Mouse (Mus musculus): Measurements from ENCODE around the gene Hist1h2ac. TPM values are rescaled to one million over a fixed set of nuclear protein-coding genes. Genes with fewer than 3 reads are reported as not detected.

Gene Hist1h2ac
- total RNA-seq, 1 experiment from 2014 or later: 119 TPM

DNA sequence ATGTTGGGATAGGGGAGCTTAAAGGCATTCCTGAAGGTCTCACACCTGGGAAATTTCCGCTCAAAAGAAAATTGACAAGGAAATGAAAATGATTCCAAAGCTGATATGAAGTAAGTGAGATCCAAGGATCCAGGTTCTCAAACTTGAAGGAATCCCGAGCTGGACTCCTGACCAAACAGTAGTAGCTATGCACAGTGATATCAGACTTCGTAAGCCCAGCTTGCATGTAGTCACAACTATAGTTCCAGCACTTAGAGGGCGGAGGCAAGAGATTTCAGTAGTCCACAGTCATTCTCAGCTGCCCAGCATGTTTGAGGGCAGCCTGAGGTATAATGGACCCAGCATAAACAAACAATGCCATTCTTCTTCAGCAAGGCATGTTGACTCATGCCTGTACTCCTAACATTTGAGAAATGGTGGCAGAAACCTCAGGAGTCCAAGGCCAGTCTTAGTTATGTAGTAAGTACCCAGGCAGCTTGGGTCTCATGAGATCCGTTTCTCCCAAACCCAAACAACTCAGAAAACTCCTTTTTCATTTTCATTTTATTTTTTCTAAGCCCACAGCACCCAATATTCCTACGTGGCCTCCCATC, 1.7 kb downstream of the Hist1h2ac start:
- no peak for ATAC-seq (replicated peaks; ENCODE audit: low read depth, poor library complexity, severe bottlenecking)

DNA sequence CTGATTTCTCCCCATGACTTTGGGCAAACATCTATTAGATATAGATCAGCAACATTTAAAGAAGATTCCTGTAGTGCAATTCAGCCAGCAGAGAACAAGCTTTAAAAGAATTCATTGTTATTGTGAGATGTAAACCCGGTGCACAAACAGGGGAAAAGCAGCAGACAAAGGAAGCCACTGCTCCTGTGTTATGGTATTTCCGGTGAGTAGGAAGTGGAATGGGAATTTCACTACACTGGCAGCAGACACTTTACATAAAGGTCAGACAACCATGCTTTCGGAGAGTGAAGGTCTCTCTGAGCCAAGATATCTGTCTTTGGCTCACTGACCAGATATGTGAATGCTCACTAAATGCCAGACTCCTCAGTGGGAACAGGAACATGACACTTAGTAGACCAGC, 21.2 kb downstream of the Hist1h2ac start:
- no peak for ATAC-seq (replicated peaks; ENCODE audit: low read depth, poor library complexity, severe bottlenecking)

DNA sequence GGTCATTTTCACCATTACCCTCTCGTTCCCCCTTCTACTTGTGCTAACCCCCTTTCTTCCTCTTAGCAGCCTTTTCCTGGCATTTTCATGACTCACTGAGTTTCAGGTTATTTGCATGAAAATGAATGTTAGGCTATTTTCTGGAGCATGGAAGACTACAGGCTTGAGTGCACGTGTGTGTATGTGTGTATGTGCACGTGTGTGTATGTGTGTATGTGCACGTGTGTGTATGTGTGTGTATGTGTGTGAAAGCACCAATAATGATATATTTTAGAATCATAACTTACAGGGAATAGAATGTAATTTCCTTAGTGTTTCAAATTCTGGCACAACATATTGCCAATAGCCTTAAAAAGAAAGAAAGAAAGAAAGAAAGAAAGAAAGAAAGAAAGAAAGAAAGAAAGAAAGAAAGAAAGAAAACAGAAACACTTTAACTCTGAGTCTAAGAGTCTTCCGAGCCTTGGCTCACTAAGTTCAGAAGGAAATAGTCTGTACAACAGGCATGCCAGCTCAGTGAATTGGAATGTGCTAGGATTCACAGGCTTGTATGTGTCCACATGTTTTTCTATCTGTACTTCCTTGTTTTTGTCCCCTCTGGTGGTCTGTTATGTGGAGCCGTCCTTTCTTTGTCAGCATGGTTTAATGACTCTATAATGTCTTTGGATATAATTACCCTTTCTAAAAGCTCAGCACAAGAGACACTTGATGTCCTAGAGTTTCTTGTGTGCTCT, 23.9 kb downstream of the Hist1h2ac start:
- no peak for ATAC-seq (replicated peaks; ENCODE audit: low read depth, poor library complexity, severe bottlenecking)

Other genes starting within 250 kb of the Hist1h2ac start
- not detected in 2 replicates for gene Btn1a1, start 218.0 kb downstream of the Hist1h2ac start, total RNA-seq (2017)
- gene Btn2a2, start 195.1 kb downstream of the Hist1h2ac start, total RNA-seq (2017): not detected in 2 replicates
- 1,499 and 1,774 TPM in 2 replicates for gene Hist1h4h, start 152.9 kb downstream of the Hist1h2ac start, total RNA-seq (2017)
- 1,142 and 1,285 TPM in 2 replicates for gene Hist1h2af, start 150.0 kb downstream of the Hist1h2ac start, total RNA-seq (2017)
- gene Hist1h3g, start 148.5 kb downstream of the Hist1h2ac start, total RNA-seq (2017): 199 and 205 TPM in 2 replicates
- 91.4 and 108 TPM in 2 replicates for gene Hist1h2bh, start 140.6 kb downstream of the Hist1h2ac start, total RNA-seq (2017)
- 186 and 196 TPM in 2 replicates for gene Hist1h3f, start 139.9 kb downstream of the Hist1h2ac start, total RNA-seq (2017)
- gene Hist1h4f, start 132.3 kb downstream of the Hist1h2ac start, total RNA-seq (2017): 2,800 and 2,993 TPM in 2 replicates
- 92.5 and 96.4 TPM in 2 replicates for gene Hist1h1d, start 130.7 kb downstream of the Hist1h2ac start, total RNA-seq (2017)
- 574 and 671 TPM in 2 replicates for gene Hist1h3e, start 121.6 kb downstream of the Hist1h2ac start, total RNA-seq (2017)
- 336 and 401 TPM in 2 replicates for gene Hist1h2ae, start 112.7 kb downstream of the Hist1h2ac start, total RNA-seq (2017)
- gene Hist1h2bg, start 112.6 kb downstream of the Hist1h2ac start, total RNA-seq (2017): 1,313 and 1,586 TPM in 2 replicates
- gene Hist1h2bf, start 109.8 kb downstream of the Hist1h2ac start, total RNA-seq (2017): 558 and 569 TPM in 2 replicates
- gene Hist1h2ad, start 109.6 kb downstream of the Hist1h2ac start, total RNA-seq (2017): 127 and 293 TPM in 2 replicates
- gene Hist1h3d, start 108.2 kb downstream of the Hist1h2ac start, total RNA-seq (2017): 98.2 and 137 TPM in 2 replicates
- gene Hist1h4d, start 102.3 kb downstream of the Hist1h2ac start, total RNA-seq (2017): 1,514 and 1,667 TPM in 2 replicates
- gene Hist1h2be, start 62.8 kb downstream of the Hist1h2ac start, total RNA-seq (2017): 92.7 and 94.2 TPM in 2 replicates
- gene Hist1h1e, start 61.4 kb downstream of the Hist1h2ac start, total RNA-seq (2017): 314 and 326 TPM in 2 replicates
- 224 and 276 TPM in 2 replicates for gene Hist1h2bc, start 251 bp upstream of the Hist1h2ac start, total RNA-seq (2017)
- 0.55 and 3.1 TPM in 2 replicates for gene Hist1h1t, start 11.9 kb upstream of the Hist1h2ac start, total RNA-seq (2017)
- gene Hist1h4c, start 14.5 kb upstream of the Hist1h2ac start, total RNA-seq (2017): 434 and 555 TPM in 2 replicates
- gene Hfe, start 26.9 kb upstream of the Hist1h2ac start, total RNA-seq (2017): 3.6 and 4.3 TPM in 2 replicates
- 753 and 796 TPM in 2 replicates for gene Hist1h1c, start 54.9 kb upstream of the Hist1h2ac start, total RNA-seq (2017)
- gene Hist1h3c, start 61.7 kb upstream of the Hist1h2ac start, total RNA-seq (2017): 801 and 823 TPM in 2 replicates
- gene Hist1h2bb, start 62.8 kb upstream of the Hist1h2ac start, total RNA-seq (2017): 2,989 and 3,536 TPM in 2 replicates
- 2,765 and 2,805 TPM in 2 replicates for gene Hist1h2ab, start 67.2 kb upstream of the Hist1h2ac start, total RNA-seq (2017)
- gene Hist1h3b, start 68.3 kb upstream of the Hist1h2ac start, total RNA-seq (2017): 689 and 718 TPM in 2 replicates
- 676 and 902 TPM in 2 replicates for gene Hist1h4b, start 73.1 kb upstream of the Hist1h2ac start, total RNA-seq (2017)
- 597 and 703 TPM in 2 replicates for gene Hist1h4a, start 77.3 kb upstream of the Hist1h2ac start, total RNA-seq (2017)
- 599 and 655 TPM in 2 replicates for gene Hist1h3a, start 78.4 kb upstream of the Hist1h2ac start, total RNA-seq (2017)
- gene Hist1h1a, start 79.7 kb upstream of the Hist1h2ac start, total RNA-seq (2017): 2,071 and 2,536 TPM in 2 replicates
- not detected in 2 replicates for gene Trim38, start 86.0 kb upstream of the Hist1h2ac start, total RNA-seq (2017)
- gene Slc17a2, start 123.0 kb upstream of the Hist1h2ac start, total RNA-seq (2017): not detected in 2 replicates
- not detected in 2 replicates for gene Slc17a3, start 155.5 kb upstream of the Hist1h2ac start, total RNA-seq (2017)
- gene Slc17a1, start 183.8 kb upstream of the Hist1h2ac start, total RNA-seq (2017): not detected in 2 replicates
- 0.46 TPM in 1 of 2 replicates, not detected in the other for gene Slc17a4, start 231.1 kb upstream of the Hist1h2ac start, total RNA-seq (2017)